Mouse (Mus musculus) hindbrain, postnatal 0 days (tissue): Measurements from ENCODE around the gene Slc4a2. TPM values are rescaled to one million over a fixed set of nuclear protein-coding genes. Genes with fewer than 3 reads are reported as not detected.

Experiments used
- ATAC-seq: fragments of 200-750 bp; cut with Nextera tagmentation; 2 replicates; pipeline ENCODE4 v1.8.0; 2017; ENCODE audit warnings: mild to moderate bottlenecking, moderate TSS enrichment, moderate library complexity
- DNase-seq: peaks from one replicate; pipeline ENCODE4 v3.0.0-alpha.2; 2015; ENCODE audit warnings: low spot score
- H3K27ac ChIP-seq: fragments of 300-500 bp; sonication (generic); 2 replicates; pipeline ENCODE4 v1.5.1; 2014; ENCODE audit warnings: mild to moderate bottlenecking
- H3K27me3 ChIP-seq: fragments of 300-500 bp; sonication (generic); 2 replicates; pipeline ENCODE4 v1.6.1; 2014; ENCODE audit warnings: low read length, mixed read lengths; ENCODE audit not compliant: insufficient read depth
- H3K36me3 ChIP-seq: fragments of 300-500 bp; sonication (generic); 2 replicates; pipeline ENCODE4 v1.6.1; 2014; ENCODE audit warnings: low read length, mixed read lengths; ENCODE audit not compliant: insufficient read depth
- H3K4me1 ChIP-seq: fragments of 300-500 bp; sonication (generic); 2 replicates; pipeline ENCODE4 v1.6.1; 2014; ENCODE audit warnings: antibody characterized with exemption, low read length, mixed read lengths; ENCODE audit not compliant: insufficient read depth
- H3K4me2 ChIP-seq: fragments of 300-500 bp; sonication (generic); 2 replicates; pipeline ENCODE4 v1.6.1; 2014; ENCODE audit warnings: low read depth, mild to moderate bottlenecking, low read length, moderate library complexity, mixed read lengths
- H3K4me3 ChIP-seq: fragments of 300-500 bp; sonication (generic); 2 replicates; pipeline ENCODE4 v1.5.1; 2014; ENCODE audit warnings: low read length
- H3K9ac ChIP-seq: fragments of 300-500 bp; sonication (generic); replicated peaks from 2 replicates; pipeline ENCODE4 v1.6.1; 2014; ENCODE audit warnings: mild to moderate bottlenecking, low read length, moderate library complexity, mixed read lengths
- H3K9me3 ChIP-seq: fragments of 300-500 bp; sonication (generic); 2 replicates; pipeline ENCODE4 v1.6.1; 2016; ENCODE audit warnings: low read length, mixed read lengths
- CTCF ChIP-seq: IDR thresholded peaks from 2 replicates; pipeline ENCODE4 v1.5.1; 2016; ENCODE audit warnings: antibody characterized with exemption, control low read depth, low read depth
- WGBS: fragments of 180-500 bp; shearing (Covaris S2); extraction: QIAGEN DNeasy Blood & Tissue Kit; methylation state at CpG from one replicate; pipeline ENCODE4 v1.1.7; 2014; 5-methylcytosine and 5-hydroxymethylcytosine counted together
- polyA plus RNA-seq: library from polyadenylated mRNA; unstranded; fragments of >200 nt; fragmentation: Nextera tagmentation; extraction: Ambion mirVana; gene quantifications from 2 replicates; pipeline ENCODE4 v1.2.1, GENCODE M21; 2015
- total RNA-seq: library from RNA; depleted of rRNA; stranded (reverse); fragments of >200 nt; gene quantifications from 2 replicates; pipeline ENCODE4 v1.2.3, GENCODE M21; 2014; rRNA removed

Slc4a2 gene
- total RNA-seq (41.5 and 44.4 TPM in 2 replicates), polyA plus RNA-seq (17.1 and 17.8 TPM in 2 replicates)

- Histone ChIP-seq H3K9me3 (no peaks in the 10 kb centered on the region), H3K9ac (peak within 1 kb of the TSS; percentile 73), H3K36me3 (peaks cover 15% of the 10 kb centered on the region), H3K27me3 (no peaks in the 10 kb centered on the region), H3K4me2 (peak within 1 kb of the TSS; percentile 87), H3K4me3 (peak within 1 kb of the TSS; percentile 68), H3K4me1 (peaks cover 12% of the 10 kb centered on the region), H3K27ac (peak within 1 kb of the TSS; percentile 90)
- ATAC-seq: peak; percentile 96
- no peak; the same call in none of the 2 replicates for TF ChIP-seq CTCF
- WGBS: under 1% methylated on average over 46 of the region's 46 CpGs
- peak; percentile 100 for DNase-seq
Measured at GRCm38 (mm10) chr5:24423129-24424003, at the start of gene Slc4a2, which contains the start of gene Cdk5. Gene Slc4a2, plus strand, starts transcription at chr5:24423837. Gene Cdk5, minus strand, starts transcription at chr5:24423530.

- 32% methylated on average over 6 of the region's 6 CpGs for WGBS
- H3K4me3 ChIP-seq: no peak overlapping the region
- DNase-seq: peak; percentile 46
Measured at GRCm38 (mm10) chr5:24374216-24374615, 49.4 kb upstream of the Slc4a2 start.

GRCm38 (mm10) chr5:24374666-24375328, 48.8 kb upstream of the Slc4a2 start:
- H3K4me3 ChIP-seq: no peak overlapping the region
- no peaks in the 10 kb centered on the region for H3K9me3 ChIP-seq
- no peak overlapping the region for H3K27ac ChIP-seq
- DNase-seq: no peak
- H3K9ac ChIP-seq: no peak overlapping the region
- 70% methylated on average over 7 of the region's 7 CpGs for WGBS
- no peak for TF ChIP-seq CTCF
- H3K36me3 ChIP-seq: no peaks in the 10 kb centered on the region
- H3K27me3 ChIP-seq: no peaks in the 10 kb centered on the region
- H3K4me2 ChIP-seq: no peak overlapping the region
- no peak for ATAC-seq
- H3K4me1 ChIP-seq: no peaks in the 10 kb centered on the region

More at GRCm38 (mm10) chr5:24374216-24374615, 49.4 kb upstream of the Slc4a2 start:
- ATAC-seq: no peak
- H3K9me3 ChIP-seq: no peaks in the 10 kb centered on the region
- no peaks in the 10 kb centered on the region for H3K4me1 ChIP-seq
- no peaks in the 10 kb centered on the region for H3K27me3 ChIP-seq
- H3K27ac ChIP-seq: no peak overlapping the region
- no peak overlapping the region for H3K9ac ChIP-seq
- no peak overlapping the region for H3K4me2 ChIP-seq
- H3K36me3 ChIP-seq: no peaks in the 10 kb centered on the region
- no peak for TF ChIP-seq CTCF

- no peak overlapping the region for H3K4me2 ChIP-seq
- no peaks in the 10 kb centered on the region for H3K36me3 ChIP-seq
- no peaks in the 10 kb centered on the region for H3K27me3 ChIP-seq
- no peak overlapping the region for H3K4me3 ChIP-seq
- 75% methylated on average over 2 of the region's 2 CpGs for WGBS
- no peak overlapping the region for H3K9ac ChIP-seq
- H3K4me1 ChIP-seq: peaks cover 4% of the 10 kb centered on the region
- TF ChIP-seq CTCF: no peak
- DNase-seq: no peak
- no peaks in the 10 kb centered on the region for H3K9me3 ChIP-seq
- ATAC-seq: no peak
- H3K27ac ChIP-seq: no peak overlapping the region
Measured at GRCm38 (mm10) chr5:24378700-24379099, 44.9 kb upstream of the Slc4a2 start.

GRCm38 (mm10) chr5:24379501-24379900, 44.1 kb upstream of the Slc4a2 start:
- Histone ChIP-seq H3K9ac (no peak overlapping the region), H3K4me2 (no peak overlapping the region), H3K36me3 (no peaks in the 10 kb centered on the region), H3K4me1 (peaks cover 12% of the 10 kb centered on the region), H3K27me3 (no peaks in the 10 kb centered on the region), H3K27ac (no peak overlapping the region; the same call in 1 of the 2 replicates), H3K9me3 (no peaks in the 10 kb centered on the region), H3K4me3 (no peak overlapping the region)
- TF ChIP-seq CTCF: no peak
- WGBS: 61% methylated on average over 4 of the region's 4 CpGs
- no peak for ATAC-seq
- no peak for DNase-seq

- WGBS: 93% methylated on average over 4 of the region's 4 CpGs
- no peak for TF ChIP-seq CTCF
- no peak for DNase-seq
- Histone ChIP-seq H3K4me3 (no peak overlapping the region), H3K4me1 (peaks cover 12% of the 10 kb centered on the region), H3K36me3 (no peaks in the 10 kb centered on the region), H3K27ac (no peak overlapping the region), H3K4me2 (no peak overlapping the region), H3K9ac (no peak overlapping the region), H3K27me3 (no peaks in the 10 kb centered on the region), H3K9me3 (no peaks in the 10 kb centered on the region)
- ATAC-seq: no peak
Measured at GRCm38 (mm10) chr5:24380499-24380898, 43.1 kb upstream of the Slc4a2 start.
